28 mouse cellular contexts compared by ENCODE assay signal in genomic region chr17:71294570-71294969, GRCm38 (mm10). TPM values are rescaled to one million over a fixed set of nuclear protein-coding genes. Genes with fewer than 3 reads are reported as not detected.
DNase-seq lines count a peak whose midpoint lies in the region; ATAC-seq and TF ChIP-seq lines count a peak whose summit lies in the region.
"Had no signal": no experiment of that assay in that cellular context is flagged by ENCODE, and none has a peak within 500 bp of the region (broad histone marks: within the 10 kb centered on the region; RNA-seq: fewer than 3 reads in every experiment).

No protein-coding gene starts in this region.

- H3K9me3 ChIP-seq in forebrain, postnatal 0 days (ENCODE audit: low read length) = no peaks in the 10 kb centered on the region
- no peaks in the 10 kb centered on the region for H3K9me3 ChIP-seq in forebrain, embryonic 16.5 days (ENCODE audit: control insufficient read depth, low read length)
- no peaks in the 10 kb centered on the region for H3K9me3 ChIP-seq in liver, embryonic 15.5 days (replicated peaks)
- H3K9me3 ChIP-seq: embryonic facial prominence, embryonic 10.5 days; embryonic facial prominence, embryonic 15.5 days; forebrain, embryonic 12.5 days; heart, embryonic 10.5 days; heart, embryonic 15.5 days; limb, embryonic 12.5 days; midbrain, embryonic 13.5 days; neural tube, embryonic 15.5 days; stomach, embryonic 15.5 days had no signal

- TF ChIP-seq POLR2A in kidney, adult 2 months (IDR thresholded peaks at IDR 0.05; ENCODE audit: low read depth, low read length) = no peak

- no peaks in the 10 kb centered on the region for H3K36me3 ChIP-seq in forebrain, postnatal 0 days (ENCODE audit: insufficient read depth)
- H3K36me3 ChIP-seq in forebrain, embryonic 16.5 days (ENCODE audit: control insufficient read depth, insufficient read depth) = no peaks in the 10 kb centered on the region
- H3K36me3 ChIP-seq in liver, embryonic 15.5 days (replicated peaks) = no peaks in the 10 kb centered on the region
- no peaks in the 10 kb centered on the region for H3K36me3 ChIP-seq in kidney, adult 2 months (ENCODE audit: control insufficient read depth, insufficient read depth, low read length)
- H3K36me3 ChIP-seq: embryonic facial prominence, embryonic 15.5 days; forebrain, embryonic 12.5 days; heart, embryonic 15.5 days; midbrain, embryonic 13.5 days; neural tube, embryonic 15.5 days; stomach, embryonic 15.5 days had no signal

- no peaks in the 10 kb centered on the region for H3K27me3 ChIP-seq in forebrain, postnatal 0 days (ENCODE audit: insufficient read depth, low read length)
- H3K27me3 ChIP-seq in forebrain, embryonic 16.5 days (replicated peaks; ENCODE audit: control insufficient read depth, insufficient read depth, low read length) = no peaks in the 10 kb centered on the region
- H3K27me3 ChIP-seq in liver, embryonic 15.5 days = no peaks in the 10 kb centered on the region
- no peaks in the 10 kb centered on the region for H3K27me3 ChIP-seq in kidney, adult 2 months (replicated peaks; ENCODE audit: control insufficient read depth, insufficient read depth, low read length)
- H3K27me3 ChIP-seq: embryonic facial prominence, embryonic 15.5 days; forebrain, embryonic 12.5 days; heart, embryonic 15.5 days; limb, embryonic 12.5 days; midbrain, embryonic 13.5 days; neural tube, embryonic 15.5 days; stomach, embryonic 15.5 days had no signal

- H3K4me1 ChIP-seq in forebrain, postnatal 0 days (ENCODE audit: insufficient read depth) = no peaks in the 10 kb centered on the region
- H3K4me1 ChIP-seq in forebrain, embryonic 16.5 days (replicated peaks; ENCODE audit: control insufficient read depth, insufficient read depth, low read length) = no peaks in the 10 kb centered on the region
- peaks cover 74% of the 10 kb centered on the region for H3K4me1 ChIP-seq in liver, embryonic 15.5 days (replicated peaks)
- no peaks in the 10 kb centered on the region for H3K4me1 ChIP-seq in kidney, adult 2 months (ENCODE audit: control insufficient read depth, insufficient read depth, low read length)
- H3K4me1 ChIP-seq: midbrain, embryonic 13.5 days; neural tube, embryonic 15.5 days; stomach, embryonic 15.5 days had no signal

- no peak overlapping the region for H3K4me2 ChIP-seq in forebrain, postnatal 0 days (ENCODE audit: low read depth)
- no peak overlapping the region for H3K4me2 ChIP-seq in forebrain, embryonic 16.5 days (ENCODE audit: low read length)
- no peak overlapping the region for H3K4me2 ChIP-seq in liver, embryonic 15.5 days
- H3K4me2 ChIP-seq: embryonic facial prominence, embryonic 15.5 days; forebrain, embryonic 12.5 days; heart, embryonic 15.5 days; limb, embryonic 12.5 days; midbrain, embryonic 13.5 days; neural tube, embryonic 15.5 days; stomach, embryonic 15.5 days had no signal

- DNase-seq in forebrain, postnatal 0 days = no peak
- peak; percentile 65 for DNase-seq in 416B (ENCODE audit: low read depth)
- no peak for DNase-seq in lung, postnatal 36 days
- DNase-seq in kidney, adult 2 months = no peak
- DNase-seq: adrenal gland, postnatal 25 days; cerebellum, adult 18-20 months; cerebellum, postnatal 10 days; gastrocnemius, postnatal 36 days; kidney, adult 18-20 months; kidney, postnatal 36 days; lung, adult 18-20 months; lung, postnatal 14 days; right cerebral cortex, postnatal 25 days had no signal

- peak overlapping the region; percentile 17; the same call in 1 of the 2 replicates for H3K27ac ChIP-seq in forebrain, postnatal 0 days (ENCODE audit: low read depth, low read length)
- H3K27ac ChIP-seq in forebrain, embryonic 16.5 days (ENCODE audit: low read length) = no peak overlapping the region
- H3K27ac ChIP-seq in liver, embryonic 15.5 days (replicated peaks) = peak overlapping the region; percentile 90
- no peak overlapping the region for H3K27ac ChIP-seq in kidney, adult 2 months (ENCODE audit: insufficient read depth, low read depth, low read length)
- H3K27ac ChIP-seq: embryonic facial prominence, embryonic 10.5 days; embryonic facial prominence, embryonic 15.5 days; forebrain, embryonic 12.5 days; heart, embryonic 15.5 days; layer of hippocampus, adult 2 months; left cerebral cortex, adult 2 months; limb, embryonic 12.5 days; midbrain, embryonic 13.5 days; neural tube, embryonic 15.5 days; stomach, embryonic 15.5 days had no signal

- WGBS in forebrain, postnatal 0 days = 76% methylated on average over 3 of the region's 3 CpGs
- WGBS in forebrain, embryonic 16.5 days = 87% methylated on average over 3 of the region's 3 CpGs
- 19% methylated on average over 3 of the region's 3 CpGs for WGBS in liver, embryonic 15.5 days (ENCODE audit: insufficient replicate concordance)
- WGBS in kidney, adult 2 months = 91% methylated on average over 3 of the region's 3 CpGs

- TF ChIP-seq CTCF in forebrain, postnatal 0 days (IDR thresholded peaks at IDR 0.05; ENCODE audit: low read depth) = no peak
- no peak for TF ChIP-seq CTCF in kidney, adult 2 months (conservative IDR thresholded peaks at IDR 0.05; ENCODE audit: insufficient read depth, insufficient read length, low read depth, low read length)

- H3K9ac ChIP-seq in forebrain, postnatal 0 days = no peak overlapping the region
- H3K9ac ChIP-seq in forebrain, embryonic 16.5 days (replicated peaks; ENCODE audit: low read depth, low read length) = no peak overlapping the region
- H3K9ac ChIP-seq in liver, embryonic 15.5 days = no peak overlapping the region
- H3K9ac ChIP-seq: embryonic facial prominence, embryonic 15.5 days; forebrain, embryonic 12.5 days; heart, embryonic 15.5 days; limb, embryonic 12.5 days; midbrain, embryonic 13.5 days; neural tube, embryonic 15.5 days; stomach, embryonic 15.5 days had no signal

- peak; percentile 20; the same call in 1 of the 2 replicates for ATAC-seq in forebrain, postnatal 0 days
- ATAC-seq in forebrain, embryonic 16.5 days = no peak
- ATAC-seq in liver, embryonic 15.5 days (ENCODE audit: insufficient read depth) = no peak
- peak; percentile 42 for ATAC-seq in megakaryocyte progenitor cell, adult 5-6 weeks (replicated peaks; ENCODE audit: poor library complexity)
- ATAC-seq: hindbrain, embryonic 16.5 days; midbrain, embryonic 13.5 days had no signal

- H3K4me3 ChIP-seq in forebrain, postnatal 0 days (ENCODE audit: low read depth, low read length) = no peak overlapping the region
- no peak overlapping the region for H3K4me3 ChIP-seq in forebrain, embryonic 16.5 days (replicated peaks; ENCODE audit: low read length)
- H3K4me3 ChIP-seq in liver, embryonic 15.5 days (replicated peaks) = no peak overlapping the region
- H3K4me3 ChIP-seq in kidney, adult 2 months (ENCODE audit: insufficient read depth, low read depth, low read length) = no peak overlapping the region
- H3K4me3 ChIP-seq: embryonic facial prominence, embryonic 10.5 days; embryonic facial prominence, embryonic 15.5 days; forebrain, embryonic 12.5 days; heart, embryonic 10.5 days; heart, embryonic 15.5 days; layer of hippocampus, adult 2 months; left cerebral cortex, adult 2 months; limb, embryonic 12.5 days; midbrain, embryonic 13.5 days; neural tube, embryonic 15.5 days; stomach, embryonic 15.5 days had no signal

RNA-seq across cellular contexts. Expression of gene Emilin2, which starts 17.2 kb away (rescaled TPM):
- 2.3 and 3.2 TPM in 2 replicates for total RNA-seq in forebrain, postnatal 0 days (2014; rRNA removed)
- 1.3 and 2.0 TPM in 2 replicates for polyA plus RNA-seq in forebrain, postnatal 0 days (2015; fragmentation: Nextera tagmentation; extraction: Ambion mirVana)
- 1.2 and 1.4 TPM in 2 replicates for polyA plus RNA-seq in forebrain, embryonic 16.5 days (2015; fragmentation: Nextera tagmentation; extraction: Ambion mirVana)
- polyA plus RNA-seq in liver, embryonic 15.5 days (2015; fragmentation: Nextera tagmentation; extraction: Ambion mirVana) = 23.9 and 29.7 TPM in 2 replicates
- 14.6 and 16.3 TPM in 2 replicates for total RNA-seq in megakaryocyte progenitor cell, adult 5-6 weeks (2015)
- total RNA-seq in megakaryocyte progenitor cell, adult 5-6 weeks (2017) = 20.0 and 23.5 TPM in 2 replicates
- 2.6 and 2.7 TPM in 2 replicates for polyA plus RNA-seq in kidney, adult 2 months (2012; rRNA removed)

Comparison
In these comparisons a context has a peak if more than half of its experiments do, and no peak if none do; other contexts are left out.
1. ATAC-seq: peak in forebrain, postnatal 0 days (single experiment) and megakaryocyte progenitor cell, adult 5-6 weeks (single experiment); none in forebrain, embryonic 16.5 days (single experiment) and liver, embryonic 15.5 days (single experiment).
2. H3K27ac ChIP-seq: peak in forebrain, postnatal 0 days (single experiment) and liver, embryonic 15.5 days (single experiment); none in forebrain, embryonic 16.5 days (single experiment) and kidney, adult 2 months (single experiment).